Mouse (Mus musculus): ENCODE results near the gene Cnpy3.

DNA sequence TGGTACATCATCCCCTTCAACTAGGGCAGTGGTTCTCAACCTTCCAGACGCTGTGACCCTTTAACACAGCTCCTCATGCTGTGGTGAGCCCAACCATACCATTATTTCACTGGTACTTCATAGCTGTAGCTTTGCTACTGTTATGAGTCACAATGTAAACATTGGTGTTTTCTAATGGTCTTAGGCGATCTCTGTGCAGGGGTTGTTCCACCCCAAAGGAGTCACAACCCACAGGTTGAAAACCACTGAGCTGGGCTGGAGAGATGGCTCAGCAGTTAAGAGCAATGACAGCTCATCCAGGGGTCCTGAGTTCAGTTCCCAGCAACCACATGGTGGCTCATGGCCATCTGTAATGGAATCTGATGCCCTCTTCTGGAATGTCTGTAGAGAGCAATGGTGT lies 60.6 kb downstream of the Cnpy3 start:
- no peak for TF ChIP-seq GATA1 (IDR thresholded peaks at IDR 0.05; ENCODE audit: low read length)
- no peak for TF ChIP-seq TAL1 (IDR thresholded peaks at IDR 0.05; ENCODE audit: low read length)
